Mouse (Mus musculus) midbrain, embryonic 14.5 days (tissue): ENCODE data around the gene Rab12. TPM values are rescaled to one million over a fixed set of nuclear protein-coding genes. Genes with fewer than 3 reads are reported as not detected.
"Not testable (repeated sequence)": the region's sequence is repeated elsewhere in the genome, so short reads cannot be mapped to it uniquely, and the experiment has no call there.

Experiments used
- ATAC-seq: fragments of 200-750 bp; cut with Nextera tagmentation; 2 replicates; pipeline ENCODE4 v1.8.0; 2017; ENCODE audit warnings: moderate number of reproducible peaks, moderate library complexity; ENCODE audit not compliant: low FRiP score, low TSS enrichment
- DNase-seq: peaks from one replicate; pipeline ENCODE4 v3.0.0-alpha.2; 2015
- H3K27ac ChIP-seq: fragments of 300-500 bp; sonication (generic); replicated peaks from 2 replicates; pipeline ENCODE4 v1.5.1; 2014; ENCODE audit warnings: mild to moderate bottlenecking, low read depth, low read length, moderate library complexity
- H3K27me3 ChIP-seq: fragments of 300-500 bp; sonication (generic); 2 replicates; pipeline ENCODE4 v1.6.1; 2014; ENCODE audit warnings: low read length, control low read depth, mixed read lengths; ENCODE audit not compliant: control insufficient read depth, insufficient read depth
- H3K36me3 ChIP-seq: fragments of 300-500 bp; sonication (generic); 2 replicates; pipeline ENCODE4 v1.6.1; 2014; ENCODE audit warnings: low read length, control low read depth; ENCODE audit not compliant: control insufficient read depth, insufficient read depth
- H3K4me1 ChIP-seq: fragments of 300-500 bp; sonication (generic); 2 replicates; pipeline ENCODE4 v1.6.1; 2014; ENCODE audit warnings: mild to moderate bottlenecking, antibody characterized with exemption, low read length, control low read depth; ENCODE audit not compliant: control insufficient read depth, insufficient read depth
- H3K4me2 ChIP-seq: fragments of 300-500 bp; sonication (generic); 2 replicates; pipeline ENCODE4 v1.6.1; 2014; ENCODE audit warnings: mild to moderate bottlenecking, low read length, moderate library complexity
- H3K4me3 ChIP-seq: fragments of 300-500 bp; sonication (generic); replicated peaks from 2 replicates; pipeline ENCODE4 v1.5.1; 2014; ENCODE audit warnings: low read depth, low read length
- H3K9ac ChIP-seq: fragments of 300-500 bp; sonication (generic); replicated peaks from 2 replicates; pipeline ENCODE4 v1.6.1; 2014; ENCODE audit warnings: mild to moderate bottlenecking, low read length, moderate library complexity
- H3K9me3 ChIP-seq: fragments of 300-500 bp; sonication (generic); 2 replicates; pipeline ENCODE4 v1.6.1; 2016; ENCODE audit warnings: low read length, control low read depth, mixed read lengths; ENCODE audit not compliant: control insufficient read depth
- WGBS: fragments of 180-500 bp; shearing (Covaris S2); extraction: QIAGEN DNeasy Blood & Tissue Kit; methylation state at CpG from one replicate; pipeline ENCODE4 v1.1.7; 2014; 5-methylcytosine and 5-hydroxymethylcytosine counted together
- polyA plus RNA-seq: library from polyadenylated mRNA; unstranded; fragments of >200 nt; fragmentation: Nextera tagmentation; extraction: Ambion mirVana; gene quantifications from 2 replicates; pipeline ENCODE4 v1.2.1, GENCODE M21; 2014

Gene Rab12
- polyA plus RNA-seq, 1 experiment from 2014 or later: 83.8 TPM

DNA sequence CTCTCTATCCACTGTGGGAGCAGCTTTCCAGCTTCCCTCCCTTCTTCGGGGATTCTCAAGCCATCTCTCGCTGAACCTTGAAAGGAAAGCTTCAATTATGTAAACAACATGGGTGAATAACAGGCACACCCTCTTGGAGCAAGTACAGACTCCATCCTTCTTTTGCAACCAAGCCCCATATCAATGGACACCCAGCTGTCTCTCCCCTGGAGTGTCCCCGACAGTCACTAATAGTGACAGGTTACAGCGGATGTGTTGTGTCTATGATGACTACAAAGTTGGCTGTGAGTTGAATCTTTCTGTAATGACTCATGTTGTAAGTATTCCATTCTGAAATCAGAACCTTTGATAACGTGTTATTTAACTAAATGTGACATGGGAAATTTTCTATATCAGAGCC, 3.9 kb upstream of the Rab12 start:
- peaks cover 7% of the 10 kb centered on the region for H3K4me1 ChIP-seq
- H3K9ac ChIP-seq: no peak overlapping the region
- H3K9me3 ChIP-seq: no peaks in the 10 kb centered on the region
- DNase-seq (no peak), ATAC-seq (no peak)
- WGBS: 79% methylated on average over 5 of the region's 5 CpGs
- no peak overlapping the region for H3K4me3 ChIP-seq
- H3K4me2 ChIP-seq: no peak overlapping the region
- H3K36me3 ChIP-seq: no peaks in the 10 kb centered on the region
- no peak overlapping the region for H3K27ac ChIP-seq
- H3K27me3 ChIP-seq: no peaks in the 10 kb centered on the region

DNA sequence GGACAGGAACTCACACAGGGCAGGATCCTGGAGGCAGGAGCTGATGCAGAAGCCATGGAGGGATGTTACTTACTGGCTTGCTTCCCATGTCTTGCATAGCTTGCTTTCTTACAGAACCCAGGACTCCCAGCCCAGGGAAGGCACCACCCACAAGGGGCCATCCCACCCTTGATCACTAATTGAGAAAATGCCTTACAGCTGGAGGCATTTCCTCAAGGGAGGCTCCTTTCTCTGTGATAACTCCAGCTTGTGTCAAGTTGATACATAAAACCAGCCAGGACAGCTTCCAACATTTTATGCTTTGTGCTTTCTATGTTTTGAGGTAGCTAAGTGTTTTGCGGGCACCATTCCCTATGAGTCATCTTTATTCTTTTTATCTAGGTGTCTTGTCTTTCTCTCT, 3.1 kb upstream of the Rab12 start:
- ATAC-seq, H3K4me2 ChIP-seq, H3K27ac ChIP-seq, H3K36me3 ChIP-seq, H3K9ac ChIP-seq, H3K4me3 ChIP-seq, H3K27me3 ChIP-seq, H3K9me3 ChIP-seq, DNase-seq: not testable (repeated sequence)
- WGBS: 98% methylated on average over 1 of the region's 1 CpGs
- H3K4me1 ChIP-seq: peaks cover 14% of the 10 kb centered on the region

DNA sequence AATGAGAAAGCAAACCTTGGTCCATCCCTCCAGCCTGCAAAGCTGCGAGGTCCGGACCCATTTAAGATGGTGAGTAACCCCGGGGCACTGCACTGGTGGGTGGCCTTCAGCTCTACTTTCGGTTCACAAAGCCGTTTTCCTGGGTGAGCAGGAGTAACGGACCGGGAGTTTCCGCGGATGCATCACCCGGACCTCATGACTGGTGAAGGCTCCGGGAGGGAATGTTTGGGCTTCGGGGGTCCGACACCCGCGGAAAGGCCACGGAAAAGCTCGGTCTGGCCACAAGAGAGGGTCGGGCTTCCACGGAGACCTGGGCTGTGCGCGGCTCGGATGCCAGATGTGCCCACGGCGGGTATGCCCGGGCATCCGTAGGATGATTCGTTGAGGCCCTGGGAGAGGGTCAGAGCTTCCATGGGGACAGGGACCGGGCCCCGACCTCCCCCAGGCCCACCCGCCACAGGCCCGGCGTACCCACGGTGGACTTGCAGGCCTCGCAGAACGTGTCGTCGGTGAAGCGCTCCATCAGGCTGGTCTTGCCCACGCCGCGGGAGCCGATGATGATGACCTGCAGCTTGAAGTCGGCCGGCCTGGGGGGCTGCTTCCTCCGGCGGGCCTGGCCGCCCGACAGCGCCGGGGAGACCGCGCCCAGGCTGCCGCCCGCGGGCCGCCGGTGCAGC, 514 bp downstream of the Rab12 start:
- WGBS: under 1% methylated on average over 52 of the region's 57 CpGs

DNA sequence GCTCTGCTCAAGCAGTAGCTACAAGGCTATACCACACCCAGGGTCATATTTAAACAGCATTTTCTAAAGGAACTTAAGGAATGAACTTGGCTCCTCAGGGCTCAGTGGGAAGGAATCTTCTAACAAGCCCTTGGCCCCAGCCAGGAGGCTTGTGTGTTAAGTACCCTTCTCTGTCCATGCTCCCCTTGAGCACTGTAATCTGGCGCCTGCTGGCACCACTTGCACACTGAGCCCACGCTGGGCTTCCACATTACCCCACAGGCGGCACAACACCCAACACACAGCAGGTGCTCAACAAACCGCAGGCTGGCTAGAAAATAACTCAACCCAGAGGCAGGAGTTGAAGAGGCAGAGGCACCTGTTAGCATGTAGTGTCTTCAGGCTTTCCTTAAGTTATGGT, 2.6 kb downstream of the Rab12 start:
- Histone ChIP-seq H3K36me3 (peaks cover 4% of the 10 kb centered on the region; the same call in 1 of the 2 replicates), H3K4me2 (no peak overlapping the region), H3K4me3 (no peak overlapping the region), H3K27ac (no peak overlapping the region), H3K9me3 (no peaks in the 10 kb centered on the region), H3K9ac (no peak overlapping the region), H3K4me1 (peaks cover 15% of the 10 kb centered on the region), H3K27me3 (no peaks in the 10 kb centered on the region)
- 91% methylated on average over 4 of the region's 4 CpGs for WGBS
- DNase-seq: no peak
- ATAC-seq: no peak

More for the DNA sequence above, 514 bp downstream of the Rab12 start:
- Histone ChIP-seq H3K9ac (peak overlapping the region; percentile 98), H3K9me3 (no peaks in the 10 kb centered on the region), H3K4me3 (peak overlapping the region; percentile 95), H3K27ac (peak overlapping the region; percentile 63), H3K27me3 (no peaks in the 10 kb centered on the region), H3K4me2 (peak overlapping the region; percentile 65), H3K4me1 (peaks cover 15% of the 10 kb centered on the region), H3K36me3 (no peaks in the 10 kb centered on the region; the same call in 1 of the 2 replicates)
- DNase-seq (peak; percentile 33), ATAC-seq (peak; percentile 76)

DNA sequence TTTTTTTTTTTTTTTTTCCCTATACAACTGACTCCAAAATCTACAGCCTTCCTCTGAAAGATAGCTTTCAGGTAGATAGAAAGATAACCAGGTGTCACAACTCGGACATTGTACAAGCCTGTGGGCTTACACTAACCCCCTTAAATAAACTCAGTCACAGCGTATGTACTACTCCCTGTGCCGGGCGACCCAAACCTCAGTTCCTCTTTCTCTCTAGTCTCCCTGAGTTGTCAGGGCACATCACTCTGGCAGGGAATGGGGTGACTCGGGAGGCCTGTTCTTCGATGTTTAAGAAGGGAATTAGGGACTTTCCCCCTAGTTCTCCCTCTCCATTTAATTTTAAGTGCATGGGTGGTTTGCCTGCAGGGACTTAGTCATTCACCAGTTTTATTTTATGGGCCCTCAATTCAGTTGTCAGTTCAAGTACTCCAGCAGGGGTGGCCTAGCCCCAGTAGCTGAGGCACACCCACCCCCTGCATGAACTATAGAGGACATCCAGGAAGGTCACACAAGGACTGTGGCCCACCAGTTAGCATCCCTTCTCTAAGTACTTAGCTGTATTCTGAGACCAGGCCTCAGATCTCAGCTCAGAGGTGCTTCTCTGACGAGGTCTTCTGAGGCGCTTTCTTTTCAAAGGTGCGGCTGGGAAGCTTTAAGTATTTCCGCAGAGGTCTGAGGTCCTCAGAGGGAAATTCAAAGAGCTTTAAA, 5.1 kb downstream of the Rab12 start:
- Histone ChIP-seq H3K9me3 (no peaks in the 10 kb centered on the region), H3K9ac (no peak overlapping the region), H3K36me3 (peaks cover 7% of the 10 kb centered on the region; the same call in 1 of the 2 replicates), H3K4me3 (no peak overlapping the region), H3K27ac (no peak overlapping the region), H3K4me2 (no peak overlapping the region), H3K27me3 (no peaks in the 10 kb centered on the region), H3K4me1 (peaks cover 11% of the 10 kb centered on the region)
- WGBS: 92% methylated on average over 10 of the region's 10 CpGs
- ATAC-seq (no peak), DNase-seq (no peak)

DNA sequence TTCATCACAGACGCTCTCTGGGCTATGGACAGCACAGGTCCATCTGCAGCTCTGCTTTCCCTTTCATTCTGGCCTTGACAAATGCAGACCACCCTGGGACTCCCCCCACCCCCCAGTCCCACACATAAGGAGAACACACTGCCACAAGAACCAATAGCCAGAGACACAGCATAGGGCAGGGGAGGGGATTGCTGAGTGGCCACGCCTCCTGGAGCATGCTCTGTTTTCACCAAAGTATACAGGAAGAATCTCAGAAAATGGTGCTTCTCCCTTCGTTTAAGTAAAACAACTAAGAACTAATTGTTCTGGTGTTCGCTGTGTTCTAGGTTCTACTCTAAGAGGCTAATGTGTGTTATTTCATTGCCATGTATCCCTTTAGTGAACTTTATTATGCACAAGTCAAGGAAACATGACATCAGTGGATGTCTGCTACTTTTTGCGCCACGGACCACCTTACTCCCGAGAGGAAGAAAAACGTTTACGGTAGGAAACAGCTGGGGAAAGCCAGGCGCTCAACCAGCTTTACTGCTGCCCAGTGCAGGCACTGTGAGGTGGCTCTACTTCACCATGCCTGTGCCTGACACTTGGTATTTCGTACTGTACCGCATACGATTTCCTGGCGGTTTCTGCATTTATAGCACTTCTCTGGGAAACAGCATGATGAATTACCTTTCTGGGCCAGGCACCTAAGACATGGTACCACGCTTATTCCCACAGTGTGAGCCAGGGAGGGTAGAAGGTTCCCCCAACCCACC, 7.2 kb downstream of the Rab12 start:
- H3K4me3 ChIP-seq: no peak overlapping the region
- no peak for ATAC-seq
- H3K36me3 ChIP-seq: peaks cover 7% of the 10 kb centered on the region; the same call in 1 of the 2 replicates
- H3K4me1 ChIP-seq: no peaks in the 10 kb centered on the region
- 84% methylated on average over 15 of the region's 15 CpGs for WGBS
- no peaks in the 10 kb centered on the region for H3K27me3 ChIP-seq
- no peak overlapping the region for H3K9ac ChIP-seq
- no peak overlapping the region for H3K27ac ChIP-seq
- no peak for DNase-seq
- H3K4me2 ChIP-seq: no peak overlapping the region
- H3K9me3 ChIP-seq: no peaks in the 10 kb centered on the region

DNA sequence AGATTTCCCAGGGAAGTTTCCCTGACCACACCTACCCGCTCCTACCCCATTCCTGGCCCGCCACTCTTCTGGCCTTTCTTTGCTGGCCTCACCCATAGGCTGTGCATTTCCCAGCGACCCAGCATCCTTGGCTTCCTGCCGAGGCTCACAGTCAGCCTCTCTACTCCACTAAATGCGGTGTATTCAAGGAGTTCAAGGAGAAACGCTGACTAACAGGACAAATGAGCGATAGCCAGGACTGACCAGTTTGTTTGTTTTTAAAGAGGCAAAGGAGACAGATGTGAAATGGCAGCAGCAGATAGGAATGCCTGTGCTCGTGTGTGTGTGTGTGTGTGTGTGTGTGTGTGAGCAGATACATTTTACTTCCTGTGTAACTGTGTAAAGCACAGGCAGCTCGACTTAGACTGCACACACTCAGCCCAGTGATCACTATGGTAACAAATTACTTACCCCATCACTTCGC, 9.3 kb downstream of the Rab12 start:
- no peak overlapping the region for H3K4me2 ChIP-seq
- WGBS: 54% methylated on average over 10 of the region's 10 CpGs
- H3K9me3 ChIP-seq: no peaks in the 10 kb centered on the region
- no peak for ATAC-seq
- H3K4me1 ChIP-seq: no peaks in the 10 kb centered on the region
- no peak overlapping the region for H3K27ac ChIP-seq
- peak; percentile 20 for DNase-seq
- H3K36me3 ChIP-seq: peaks cover 15% of the 10 kb centered on the region
- H3K4me3 ChIP-seq: no peak overlapping the region
- H3K27me3 ChIP-seq: no peaks in the 10 kb centered on the region
- no peak overlapping the region for H3K9ac ChIP-seq

DNA sequence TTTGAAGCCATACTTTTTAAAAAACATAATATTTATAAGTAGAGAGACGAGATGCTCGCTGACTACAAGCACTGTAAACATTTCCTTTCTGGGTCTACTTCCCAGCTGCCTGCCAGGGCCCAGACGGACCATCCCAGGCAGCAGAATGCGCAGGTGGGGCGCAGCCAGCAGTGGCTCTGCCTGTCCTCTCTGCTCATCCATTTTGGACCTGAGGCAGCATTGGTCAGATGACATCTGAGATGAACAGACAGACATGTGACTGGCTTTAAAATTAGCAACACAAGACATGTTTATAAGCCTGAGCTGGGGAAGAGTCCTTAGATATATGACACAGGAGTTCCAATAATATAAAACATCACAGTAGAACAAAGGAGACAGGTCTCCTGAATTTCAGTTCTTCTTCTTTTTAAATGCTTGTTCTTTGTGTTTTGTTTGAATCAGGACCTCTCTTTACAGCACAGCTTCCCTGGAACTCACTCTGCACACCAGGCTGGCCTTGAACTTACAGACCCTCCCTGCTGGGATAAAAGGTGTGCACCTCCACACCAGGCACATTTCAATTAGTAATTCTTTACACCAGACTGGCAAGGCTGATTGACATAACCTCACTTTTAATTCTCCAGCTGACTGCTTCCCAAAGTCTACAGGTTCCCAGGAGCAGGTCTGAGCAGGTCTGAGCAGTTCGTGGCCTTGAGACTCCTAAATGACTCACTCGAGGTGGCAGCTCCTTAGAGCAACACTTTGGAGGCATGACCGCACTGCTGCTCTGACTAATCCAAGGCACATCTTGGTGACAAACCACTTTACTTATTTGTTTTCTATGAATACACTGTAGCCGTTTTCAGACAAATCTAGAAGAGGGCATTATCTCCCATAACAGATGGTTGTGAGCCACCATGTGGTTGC, 12.2 kb downstream of the Rab12 start:
- no peaks in the 10 kb centered on the region for H3K9me3 ChIP-seq
- no peaks in the 10 kb centered on the region for H3K27me3 ChIP-seq
- H3K4me2 ChIP-seq: no peak overlapping the region
- H3K9ac ChIP-seq: no peak overlapping the region
- H3K27ac ChIP-seq: no peak overlapping the region
- no peaks in the 10 kb centered on the region for H3K4me1 ChIP-seq
- H3K4me3 ChIP-seq: no peak overlapping the region
- DNase-seq: no peak
- H3K36me3 ChIP-seq: peaks cover 30% of the 10 kb centered on the region
- WGBS: 88% methylated on average over 9 of the region's 9 CpGs
- no peak for ATAC-seq
